Mouse (Mus musculus): ENCODE results near the gene Sppl2a. TPM values are rescaled to one million over a fixed set of nuclear protein-coding genes. Genes with fewer than 3 reads are reported as not detected.

Gene Sppl2a
- polyA plus RNA-seq, 1 experiment from 2014 or later: 30.6 TPM

DNA sequence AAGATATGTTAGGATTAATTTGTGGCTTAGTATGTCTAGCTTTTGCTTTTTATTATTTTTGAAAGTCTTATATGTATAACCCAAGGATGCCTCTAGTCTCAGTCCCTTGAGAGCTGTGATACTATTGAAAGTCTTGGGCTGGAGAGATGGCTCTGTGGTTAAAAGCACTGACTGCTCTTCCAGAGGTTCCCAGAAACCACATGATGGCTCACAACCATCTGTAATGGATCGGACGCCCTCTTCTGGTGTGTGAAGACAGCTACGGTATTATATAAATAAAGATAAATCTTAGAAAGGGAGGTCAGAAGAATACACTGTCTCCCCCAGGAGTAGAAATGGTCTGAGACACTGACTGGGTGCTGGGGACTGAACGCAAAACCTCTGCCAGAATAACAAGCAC, 88.3 kb downstream of the Sppl2a start:
- ATAC-seq (ENCODE audit: low FRiP score): no peak
- 87% methylated on average over 4 of the region's 4 CpGs for WGBS
- no peak overlapping the region for H3K27ac ChIP-seq (ENCODE audit: low read depth, low read length)
- DNase-seq (ENCODE audit: low spot score, missing footprints): no peak
- H3K4me3 ChIP-seq (ENCODE audit: low read depth, low read length): no peak overlapping the region
- no peaks in the 10 kb centered on the region for H3K9me3 ChIP-seq (ENCODE audit: control insufficient read depth, low read length)
- no peak overlapping the region for H3K4me2 ChIP-seq
- H3K27me3 ChIP-seq (ENCODE audit: control insufficient read depth, insufficient read depth, low read length): no peaks in the 10 kb centered on the region
- peaks cover 2% of the 10 kb centered on the region for H3K36me3 ChIP-seq (ENCODE audit: control insufficient read depth, insufficient read depth, low read length)
- H3K9ac ChIP-seq (ENCODE audit: low read length): no peak overlapping the region
- no peaks in the 10 kb centered on the region for H3K4me1 ChIP-seq (ENCODE audit: control insufficient read depth, insufficient read depth, low read length)

Small RNA genes within 50 kb of the gene (microRNA-seq; reads per million reads assigned to microRNA genes)
- 1.3 reads per million for gene Mir3473g

Other genes starting within 250 kb of the Sppl2a start
- gene Usp8, start 225.9 kb downstream of the Sppl2a start, polyA plus RNA-seq (2014; fragmentation: Nextera tagmentation; extraction: Ambion mirVana): 47.7 and 53.2 TPM in 2 replicates
- 2.1 and 2.6 TPM in 2 replicates for gene Usp50, start 149.8 kb downstream of the Sppl2a start, polyA plus RNA-seq (2014; fragmentation: Nextera tagmentation; extraction: Ambion mirVana)
- 34.2 and 37.2 TPM in 2 replicates for gene Trpm7, start 57.0 kb downstream of the Sppl2a start, polyA plus RNA-seq (2014; fragmentation: Nextera tagmentation; extraction: Ambion mirVana)
- 11.7 and 12.4 TPM in 2 replicates for gene Ap4e1, start 75.5 kb upstream of the Sppl2a start, polyA plus RNA-seq (2014; fragmentation: Nextera tagmentation; extraction: Ambion mirVana)
- 20.7 and 23.2 TPM in 2 replicates for gene Blvra, start 137.4 kb upstream of the Sppl2a start, polyA plus RNA-seq (2014; fragmentation: Nextera tagmentation; extraction: Ambion mirVana)
- 112 and 114 TPM in 2 replicates for gene Ncaph, start 200.7 kb upstream of the Sppl2a start, polyA plus RNA-seq (2014; fragmentation: Nextera tagmentation; extraction: Ambion mirVana)
- 12.3 and 12.6 TPM in 2 replicates for gene Itpripl1, start 210.2 kb upstream of the Sppl2a start, polyA plus RNA-seq (2014; fragmentation: Nextera tagmentation; extraction: Ambion mirVana)

Measured in midbrain, embryonic 11.5 days (tissue).